Mouse (Mus musculus) urinary bladder, postnatal 0 days (tissue): Measurements from ENCODE around the gene Olfr193. TPM values are rescaled to one million over a fixed set of nuclear protein-coding genes. Genes with fewer than 3 reads are reported as not detected.

Experiments
- polyA plus RNA-seq: library from polyadenylated mRNA; unstranded; fragments of >200 nt; fragmentation: Nextera tagmentation; extraction: Ambion mirVana; gene quantifications from 2 replicates; pipeline ENCODE4 v1.2.1, GENCODE M21; 2015

Olfr193 gene
- polyA plus RNA-seq = not detected in 2 replicates

GRCm38 (mm10) chr16:59111781-59112180, at the start of gene Olfr193:
Olfr193 (minus strand) TSS chr16:59111881.

GRCm38 (mm10) chr16:59146746-59147145, 35.1 kb upstream of the Olfr193 start, which contains the start of gene Olfr195:
Olfr195 (plus strand) TSS chr16:59147046.

GRCm38 (mm10) chr16:59120969-59121368, 9.3 kb upstream of the Olfr193 start, which contains the start of gene Olfr194:
Olfr194 (minus strand) TSS chr16:59121069.

GRCm38 (mm10) chr16:59089722-59090121, 22.0 kb downstream of the Olfr193 start, which contains the start of gene Olfr191:
Olfr191 (minus strand) TSS chr16:59089822.

GRCm38 (mm10) chr16:59077905-59078304, 33.8 kb downstream of the Olfr193 start, which contains the start of gene Olfr190:
Olfr190 (minus strand) TSS chr16:59078005.

Other genes with a start within 250 kb of the Olfr193 start
- not detected in 2 replicates for gene Olfr177, start 237.1 kb downstream of the Olfr193 start, polyA plus RNA-seq
- not detected in 2 replicates for gene Olfr178, start 219.8 kb downstream of the Olfr193 start, polyA plus RNA-seq
- not detected in 2 replicates for gene Olfr181, start 183.1 kb downstream of the Olfr193 start, polyA plus RNA-seq
- not detected in 2 replicates for gene Olfr180, start 182.5 kb downstream of the Olfr193 start, polyA plus RNA-seq
- gene Olfr183, start 116.5 kb downstream of the Olfr193 start, polyA plus RNA-seq = not detected in 2 replicates
- not detected in 2 replicates for gene Olfr186, start 81.6 kb downstream of the Olfr193 start, polyA plus RNA-seq
- gene Olfr187, start 72.1 kb downstream of the Olfr193 start, polyA plus RNA-seq = not detected in 2 replicates
- gene Olfr190, start 33.9 kb downstream of the Olfr193 start, polyA plus RNA-seq = not detected in 2 replicates
- gene Olfr191, start 22.1 kb downstream of the Olfr193 start, polyA plus RNA-seq = not detected in 2 replicates
- gene Olfr194, start 9.2 kb upstream of the Olfr193 start, polyA plus RNA-seq = not detected in 2 replicates
- not detected in 2 replicates for gene Olfr195, start 35.2 kb upstream of the Olfr193 start, polyA plus RNA-seq
- gene Olfr196, start 58.6 kb upstream of the Olfr193 start, polyA plus RNA-seq = not detected in 2 replicates
- not detected in 2 replicates for gene Olfr198, start 91.7 kb upstream of the Olfr193 start, polyA plus RNA-seq
- not detected in 2 replicates for gene Olfr199, start 107.9 kb upstream of the Olfr193 start, polyA plus RNA-seq
- not detected in 2 replicates for gene Olfr201, start 160.8 kb upstream of the Olfr193 start, polyA plus RNA-seq
- gene Olfr202, start 174.9 kb upstream of the Olfr193 start, polyA plus RNA-seq = not detected in 2 replicates
- not detected in 2 replicates for gene Olfr203, start 187.0 kb upstream of the Olfr193 start, polyA plus RNA-seq
- not detected in 2 replicates for gene Olfr204, start 206.4 kb upstream of the Olfr193 start, polyA plus RNA-seq
- not detected in 2 replicates for gene Olfr205, start 219.3 kb upstream of the Olfr193 start, polyA plus RNA-seq
- not detected in 2 replicates for gene Olfr206, start 237.4 kb upstream of the Olfr193 start, polyA plus RNA-seq